Mouse (Mus musculus) limb, embryonic 11.5 days (tissue): ENCODE data around the gene Gm21969. TPM values are rescaled to one million over a fixed set of nuclear protein-coding genes. Genes with fewer than 3 reads are reported as not detected.

Experiments
- ATAC-seq: fragments of 200-750 bp; cut with Nextera tagmentation; 2 replicates; pipeline ENCODE4 v1.8.0; 2017; ENCODE audit warnings: low read depth; ENCODE audit not compliant: insufficient number of reproducible peaks, low FRiP score, low TSS enrichment
- DNase-seq: peaks from one replicate; pipeline ENCODE4 v3.0.0-alpha.2; 2015; ENCODE audit warnings: low spot score
- H3K27ac ChIP-seq: fragments of 300-500 bp; sonication (generic); replicated peaks from 2 replicates; pipeline ENCODE4 v1.5.1; 2014; ENCODE audit warnings: low read depth, mild to moderate bottlenecking, low read length
- H3K27me3 ChIP-seq: fragments of 300-500 bp; sonication (generic); 2 replicates; pipeline ENCODE4 v1.6.1; 2014; ENCODE audit warnings: mild to moderate bottlenecking, low read length, mixed read lengths; ENCODE audit not compliant: control insufficient read depth, insufficient read depth
- H3K36me3 ChIP-seq: fragments of 300-500 bp; sonication (generic); 2 replicates; pipeline ENCODE4 v1.6.1; 2014; ENCODE audit warnings: mild to moderate bottlenecking, low read length, moderate library complexity, mixed read lengths; ENCODE audit not compliant: control insufficient read depth, insufficient read depth
- H3K4me1 ChIP-seq: fragments of 300-500 bp; sonication (generic); 2 replicates; pipeline ENCODE4 v1.6.1; 2014; ENCODE audit warnings: low read length, mixed read lengths; ENCODE audit not compliant: control insufficient read depth, insufficient read depth
- H3K4me2 ChIP-seq: fragments of 300-500 bp; sonication (generic); 2 replicates; pipeline ENCODE4 v1.6.1; 2014; ENCODE audit warnings: low read depth, mild to moderate bottlenecking, moderate library complexity; ENCODE audit not compliant: severe bottlenecking
- H3K4me3 ChIP-seq: fragments of 300-500 bp; sonication (generic); 2 replicates; pipeline ENCODE4 v1.5.1; 2014; ENCODE audit warnings: low read depth, low read length
- H3K9ac ChIP-seq: fragments of 300-500 bp; sonication (generic); 2 replicates; pipeline ENCODE4 v1.6.1; 2014; ENCODE audit warnings: mild to moderate bottlenecking, low read length
- H3K9me3 ChIP-seq: fragments of 300-500 bp; sonication (generic); 2 replicates; pipeline ENCODE4 v1.6.1; 2016; ENCODE audit warnings: low read length; ENCODE audit not compliant: control insufficient read depth
- WGBS: fragments of 180-500 bp; shearing (Covaris S2); extraction: QIAGEN DNeasy Blood & Tissue Kit; methylation state at CpG from one replicate; pipeline ENCODE4 v1.1.7; 2014; 5-methylcytosine and 5-hydroxymethylcytosine counted together
- polyA plus RNA-seq: library from polyadenylated mRNA; unstranded; fragments of >200 nt; fragmentation: Nextera tagmentation; extraction: Ambion mirVana; gene quantifications from 2 replicates; pipeline ENCODE4 v1.2.1, GENCODE M21; 2014

The Gm21969 gene
- polyA plus RNA-seq, 1 experiment from 2014 or later: not detected

- H3K9me3 ChIP-seq: no peaks in the 10 kb centered on the region
- ATAC-seq (no peak), DNase-seq (no peak)
- peak overlapping the region; percentile 51 for H3K9ac ChIP-seq
- H3K36me3 ChIP-seq: no peaks in the 10 kb centered on the region
- WGBS: 54% methylated on average over 6 of the region's 6 CpGs
- no peaks in the 10 kb centered on the region for H3K27me3 ChIP-seq
- H3K27ac ChIP-seq: peak overlapping the region; percentile 76
- peaks cover 51% of the 10 kb centered on the region for H3K4me1 ChIP-seq
- peak overlapping the region; percentile 18 for H3K4me2 ChIP-seq
- H3K4me3 ChIP-seq: no peak overlapping the region
Measured at GRCm38 (mm10) chr4:139581427-139582051, 21.4 kb upstream of the Gm21969 start.

- H3K4me3 ChIP-seq: no peak overlapping the region
- 83% methylated on average over 6 of the region's 6 CpGs for WGBS
- H3K27ac ChIP-seq: no peak overlapping the region
- no peak overlapping the region for H3K4me2 ChIP-seq
- no peaks in the 10 kb centered on the region for H3K27me3 ChIP-seq
- no peaks in the 10 kb centered on the region for H3K36me3 ChIP-seq
- ATAC-seq (no peak), DNase-seq (no peak)
- H3K9ac ChIP-seq: peak overlapping the region; percentile 40; the same call in 1 of the 2 replicates
- H3K4me1 ChIP-seq: peaks cover 47% of the 10 kb centered on the region
- H3K9me3 ChIP-seq: no peaks in the 10 kb centered on the region
Measured at GRCm38 (mm10) chr4:139582346-139582745, 20.6 kb upstream of the Gm21969 start.

- 56% methylated on average over 3 of the region's 3 CpGs for WGBS
Measured at GRCm38 (mm10) chr4:139582903-139583302, 20.1 kb upstream of the Gm21969 start.

GRCm38 (mm10) chr4:139583629-139584245, 19.2 kb upstream of the Gm21969 start:
- H3K36me3 ChIP-seq: no peaks in the 10 kb centered on the region
- DNase-seq (no peak), ATAC-seq (no peak)
- H3K4me3 ChIP-seq: no peak overlapping the region
- no peaks in the 10 kb centered on the region for H3K27me3 ChIP-seq
- no peak overlapping the region for H3K27ac ChIP-seq
- no peak overlapping the region for H3K4me2 ChIP-seq
- no peaks in the 10 kb centered on the region for H3K9me3 ChIP-seq
- WGBS: 81% methylated on average over 11 of the region's 11 CpGs
- H3K9ac ChIP-seq: no peak overlapping the region
- H3K4me1 ChIP-seq: peaks cover 53% of the 10 kb centered on the region

More at GRCm38 (mm10) chr4:139582903-139583302, 20.1 kb upstream of the Gm21969 start:
- no peak overlapping the region for H3K4me3 ChIP-seq
- no peaks in the 10 kb centered on the region for H3K9me3 ChIP-seq
- H3K9ac ChIP-seq: no peak overlapping the region
- H3K27ac ChIP-seq: no peak overlapping the region
- no peaks in the 10 kb centered on the region for H3K27me3 ChIP-seq
- no peaks in the 10 kb centered on the region for H3K36me3 ChIP-seq
- ATAC-seq (no peak), DNase-seq (no peak)
- no peak overlapping the region for H3K4me2 ChIP-seq
- H3K4me1 ChIP-seq: peaks cover 53% of the 10 kb centered on the region

- DNase-seq (no peak), ATAC-seq (no peak)
- Histone ChIP-seq H3K9me3 (no peaks in the 10 kb centered on the region), H3K36me3 (no peaks in the 10 kb centered on the region), H3K27ac (no peak overlapping the region), H3K4me2 (no peak overlapping the region), H3K4me1 (peaks cover 49% of the 10 kb centered on the region), H3K9ac (no peak overlapping the region), H3K4me3 (no peak overlapping the region), H3K27me3 (no peaks in the 10 kb centered on the region)
- WGBS: 82% methylated on average over 11 of the region's 11 CpGs
Measured at GRCm38 (mm10) chr4:139584704-139585103, 18.3 kb upstream of the Gm21969 start.

GRCm38 (mm10) chr4:139585713-139586112, 17.3 kb upstream of the Gm21969 start:
- Histone ChIP-seq H3K27me3 (no peaks in the 10 kb centered on the region), H3K27ac (no peak overlapping the region), H3K9ac (no peak overlapping the region), H3K4me1 (peaks cover 49% of the 10 kb centered on the region), H3K9me3 (no peaks in the 10 kb centered on the region), H3K4me2 (no peak overlapping the region), H3K4me3 (no peak overlapping the region), H3K36me3 (no peaks in the 10 kb centered on the region)
- DNase-seq: no peak
- no peak for ATAC-seq
- WGBS: 88% methylated on average over 7 of the region's 7 CpGs

- Histone ChIP-seq H3K4me1 (peaks cover 35% of the 10 kb centered on the region), H3K36me3 (no peaks in the 10 kb centered on the region), H3K27ac (no peak overlapping the region), H3K9ac (no peak overlapping the region), H3K9me3 (no peaks in the 10 kb centered on the region), H3K27me3 (no peaks in the 10 kb centered on the region), H3K4me3 (no peak overlapping the region), H3K4me2 (no peak overlapping the region)
- ATAC-seq: no peak
- no peak for DNase-seq
- WGBS: 79% methylated on average over 4 of the region's 4 CpGs
Measured at GRCm38 (mm10) chr4:139587370-139587769, 15.6 kb upstream of the Gm21969 start.

GRCm38 (mm10) chr4:139587773-139588172, 15.2 kb upstream of the Gm21969 start:
- Histone ChIP-seq H3K4me3 (no peak overlapping the region), H3K27me3 (no peaks in the 10 kb centered on the region), H3K4me2 (no peak overlapping the region), H3K27ac (no peak overlapping the region), H3K9me3 (no peaks in the 10 kb centered on the region), H3K36me3 (no peaks in the 10 kb centered on the region), H3K9ac (no peak overlapping the region), H3K4me1 (peaks cover 31% of the 10 kb centered on the region)
- 83% methylated on average over 4 of the region's 4 CpGs for WGBS
- no peak for ATAC-seq
- no peak for DNase-seq
